Mouse (Mus musculus) intestine, embryonic 14.5 days (tissue): ENCODE data around the gene Rchy1. TPM values are rescaled to one million over a fixed set of nuclear protein-coding genes. Genes with fewer than 3 reads are reported as not detected.
"Not testable (repeated sequence)": the region's sequence is repeated elsewhere in the genome, so short reads cannot be mapped to it uniquely, and the experiment has no call there.

Experiments
- ATAC-seq: fragments of 200-750 bp; cut with Nextera tagmentation; replicated peaks from 2 replicates; pipeline ENCODE4 v1.8.0; 2017; ENCODE audit warnings: low read depth, moderate number of reproducible peaks, moderate TSS enrichment, moderate library complexity; ENCODE audit not compliant: low FRiP score, low TSS enrichment
- DNase-seq: peaks from one replicate; pipeline ENCODE4 v3.0.0-alpha.2; 2018; ENCODE audit warnings: low spot score
- H3K27ac ChIP-seq: fragments of 300-500 bp; sonication (generic); 2 replicates; pipeline ENCODE4 v1.5.1; 2014; ENCODE audit warnings: low read depth, mild to moderate bottlenecking, control low read depth
- H3K27me3 ChIP-seq: fragments of 300-500 bp; sonication (generic); replicated peaks from 2 replicates; pipeline ENCODE4 v1.6.1; 2014; ENCODE audit warnings: low read length, control low read depth; ENCODE audit not compliant: control insufficient read depth, insufficient read depth
- H3K36me3 ChIP-seq: fragments of 300-500 bp; sonication (generic); 2 replicates; pipeline ENCODE4 v1.6.1; 2014; ENCODE audit warnings: low read length, control low read depth; ENCODE audit not compliant: control insufficient read depth, insufficient read depth
- H3K4me1 ChIP-seq: fragments of 300-500 bp; sonication (generic); replicated peaks from 2 replicates; pipeline ENCODE4 v1.6.1; 2014; ENCODE audit warnings: low read length, control low read depth, mixed read lengths; ENCODE audit not compliant: control insufficient read depth, insufficient read depth
- H3K4me2 ChIP-seq: fragments of 300-500 bp; sonication (generic); 2 replicates; pipeline ENCODE4 v1.6.1; 2014; ENCODE audit warnings: low read length
- H3K4me3 ChIP-seq: fragments of 300-500 bp; sonication (generic); 2 replicates; pipeline ENCODE4 v1.5.1; 2014; ENCODE audit warnings: low read depth, low read length, control low read depth, mixed read lengths
- H3K9ac ChIP-seq: fragments of 300-500 bp; sonication (generic); 2 replicates; pipeline ENCODE4 v1.6.1; 2014; ENCODE audit warnings: mild to moderate bottlenecking, low read length
- H3K9me3 ChIP-seq: fragments of 300-500 bp; sonication (generic); 2 replicates; pipeline ENCODE4 v1.6.1; 2016; ENCODE audit warnings: low read length, control low read depth; ENCODE audit not compliant: control insufficient read depth
- WGBS: fragments of 180-500 bp; shearing (Covaris S2); extraction: QIAGEN DNeasy Blood & Tissue Kit; methylation state at CpG from one replicate; pipeline ENCODE4 v1.1.7; 2014; 5-methylcytosine and 5-hydroxymethylcytosine counted together
- polyA plus RNA-seq: library from polyadenylated mRNA; unstranded; fragments of >200 nt; fragmentation: Nextera tagmentation; extraction: Ambion mirVana; gene quantifications from 2 replicates; pipeline ENCODE4 v1.2.1, GENCODE M21; 2014

Rchy1 gene
- polyA plus RNA-seq, 1 experiment from 2014 or later: 51.3 TPM

DNA sequence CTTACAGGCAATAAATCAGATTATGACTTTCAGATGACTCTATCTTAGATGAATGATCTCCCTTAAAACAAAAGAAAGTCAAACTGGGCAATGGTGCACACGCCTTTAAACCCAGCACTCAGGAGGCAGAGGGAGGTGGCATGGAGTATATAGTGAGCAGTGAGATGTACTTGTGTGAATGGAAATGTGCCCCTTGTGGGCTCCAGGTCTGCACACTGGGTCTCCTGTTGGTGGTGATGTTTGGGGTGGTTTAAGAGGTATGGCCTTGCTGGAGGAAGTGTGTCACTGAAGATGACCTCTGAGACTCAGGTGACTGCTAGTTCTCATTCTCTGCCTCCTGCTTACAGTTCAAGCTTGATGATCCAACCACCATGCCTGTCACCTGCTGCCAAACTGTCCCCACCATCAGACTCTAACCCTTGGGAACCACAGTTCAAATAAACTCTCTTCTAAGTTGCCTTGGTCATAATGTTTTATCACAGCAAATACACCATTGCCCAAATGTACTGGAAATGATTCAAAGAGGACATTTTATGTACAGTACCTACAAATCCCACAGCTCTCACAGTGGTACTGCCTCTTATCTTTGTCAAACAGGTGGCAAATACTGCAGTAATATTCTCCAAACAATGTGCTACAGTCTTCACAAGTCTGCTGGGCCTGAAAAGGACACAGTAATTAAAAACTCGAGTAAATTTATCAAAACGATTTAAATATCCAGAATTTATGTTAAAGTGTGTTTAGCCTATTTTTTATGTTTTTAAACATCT is 5.7 kb downstream of the Rchy1 start:
- H3K9me3 ChIP-seq: no peaks in the 10 kb centered on the region
- DNase-seq (no peak), ATAC-seq (no peak)
- H3K9ac ChIP-seq: no peak overlapping the region
- peaks cover 15% of the 10 kb centered on the region for H3K4me1 ChIP-seq
- peaks cover 57% of the 10 kb centered on the region for H3K36me3 ChIP-seq
- WGBS: 85% methylated on average over 3 of the region's 3 CpGs
- no peak overlapping the region for H3K27ac ChIP-seq
- H3K27me3 ChIP-seq: no peaks in the 10 kb centered on the region
- H3K4me3 ChIP-seq: no peak overlapping the region
- H3K4me2 ChIP-seq: no peak overlapping the region

DNA sequence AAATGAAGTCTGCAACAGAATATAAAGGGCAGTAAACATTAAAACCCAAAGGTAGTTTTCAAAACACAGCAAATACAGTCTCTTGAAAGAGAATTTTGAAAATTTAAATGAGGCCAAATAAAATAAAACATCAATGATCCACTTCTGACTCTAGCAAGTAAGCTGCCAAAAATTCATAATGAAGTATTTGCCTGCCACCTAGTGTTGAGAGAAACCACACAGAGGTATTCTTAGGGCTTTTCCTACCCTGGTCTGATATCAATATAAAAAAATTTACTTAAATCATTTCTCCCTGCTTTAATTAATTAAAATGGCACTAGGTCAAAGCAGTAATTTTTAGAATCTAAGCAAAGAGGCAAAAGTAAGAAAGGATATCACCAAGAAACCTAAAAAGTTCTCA is 11.5 kb downstream of the Rchy1 start:
- no peak overlapping the region for H3K4me2 ChIP-seq
- no peaks in the 10 kb centered on the region for H3K4me1 ChIP-seq
- no peak for DNase-seq
- H3K9ac ChIP-seq: no peak overlapping the region
- no peak for ATAC-seq
- peaks cover 81% of the 10 kb centered on the region for H3K36me3 ChIP-seq
- no peak overlapping the region for H3K27ac ChIP-seq
- H3K27me3 ChIP-seq: no peaks in the 10 kb centered on the region
- H3K4me3 ChIP-seq: no peak overlapping the region
- no peaks in the 10 kb centered on the region for H3K9me3 ChIP-seq

DNA sequence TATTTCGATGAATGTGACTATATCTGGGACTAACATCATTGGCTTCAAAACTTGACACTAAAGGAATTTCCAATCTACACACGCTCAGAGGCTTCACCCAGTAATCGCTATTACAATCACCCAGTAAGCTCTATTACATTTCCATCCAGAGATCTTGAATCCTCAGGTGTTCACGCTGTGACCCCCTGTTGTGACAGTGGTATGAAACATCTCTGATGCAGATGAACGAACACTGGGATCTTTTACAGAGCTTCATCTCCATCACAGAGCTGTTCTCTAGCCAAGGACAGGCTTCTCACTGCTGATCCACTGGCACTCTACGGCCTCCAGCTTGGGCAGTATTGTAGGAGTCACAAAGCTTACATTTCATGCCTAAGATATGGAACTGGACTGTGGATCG is 13.4 kb downstream of the Rchy1 start:
- no peak overlapping the region for H3K9ac ChIP-seq
- no peak for ATAC-seq
- H3K4me3 ChIP-seq: no peak overlapping the region
- H3K36me3 ChIP-seq: peaks cover 72% of the 10 kb centered on the region
- H3K27ac ChIP-seq: no peak overlapping the region
- no peak for DNase-seq
- no peak overlapping the region for H3K4me2 ChIP-seq
- 95% methylated on average over 7 of the region's 7 CpGs for WGBS
- H3K27me3 ChIP-seq: no peaks in the 10 kb centered on the region
- H3K4me1 ChIP-seq: no peaks in the 10 kb centered on the region
- H3K9me3 ChIP-seq: no peaks in the 10 kb centered on the region

DNA sequence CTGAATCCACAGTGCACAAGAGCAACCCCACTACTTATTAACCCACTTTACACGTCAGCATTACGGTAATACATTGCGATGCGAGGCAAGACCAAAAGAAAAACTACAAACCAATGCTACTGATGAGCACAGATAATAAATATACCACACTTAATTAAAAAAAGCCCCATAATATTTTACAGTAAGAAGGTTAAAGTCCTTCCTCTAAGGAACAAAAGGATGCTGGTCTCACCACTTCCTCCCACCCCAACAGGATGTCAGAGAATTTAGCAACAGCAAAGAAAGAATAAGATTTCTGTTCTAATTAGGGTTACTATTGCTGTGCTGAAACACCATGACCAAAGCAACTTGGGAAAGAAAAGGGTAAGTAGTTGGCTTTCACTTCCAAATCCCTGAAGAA is 15.9 kb downstream of the Rchy1 start:
- Histone ChIP-seq H3K9ac (no peak overlapping the region), H3K27ac (no peak overlapping the region), H3K4me2 (no peak overlapping the region), H3K36me3 (peaks cover 49% of the 10 kb centered on the region), H3K9me3 (no peaks in the 10 kb centered on the region), H3K4me1 (no peaks in the 10 kb centered on the region), H3K4me3 (no peak overlapping the region), H3K27me3 (no peaks in the 10 kb centered on the region)
- ATAC-seq (no peak), DNase-seq (no peak)
- 98% methylated on average over 4 of the region's 4 CpGs for WGBS

DNA sequence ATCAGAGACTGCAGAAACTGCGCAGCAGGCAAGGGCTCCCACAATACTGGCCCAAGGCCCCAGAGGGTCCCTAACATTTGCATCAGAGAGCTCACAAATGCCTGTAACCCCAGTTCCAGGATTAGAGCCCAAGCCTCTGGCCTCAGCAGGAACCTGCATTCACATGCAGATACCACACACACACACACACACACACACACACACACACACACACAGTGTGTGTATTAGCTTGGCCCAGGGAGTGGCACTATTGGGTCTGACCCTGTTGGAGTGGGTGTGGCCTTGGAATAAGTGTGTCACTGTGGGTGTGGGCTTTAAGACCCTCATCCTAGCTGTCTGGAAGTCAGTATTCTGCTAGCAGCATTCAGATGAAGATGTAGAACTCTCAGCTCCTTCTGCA is 17.3 kb downstream of the Rchy1 start:
- peaks cover 36% of the 10 kb centered on the region for H3K36me3 ChIP-seq
- H3K27ac ChIP-seq, ATAC-seq, DNase-seq, H3K9ac ChIP-seq, H3K4me2 ChIP-seq, H3K4me3 ChIP-seq, H3K9me3 ChIP-seq, H3K27me3 ChIP-seq, H3K4me1 ChIP-seq: not testable (repeated sequence)
- WGBS: 88% methylated on average over 1 of the region's 1 CpGs

DNA sequence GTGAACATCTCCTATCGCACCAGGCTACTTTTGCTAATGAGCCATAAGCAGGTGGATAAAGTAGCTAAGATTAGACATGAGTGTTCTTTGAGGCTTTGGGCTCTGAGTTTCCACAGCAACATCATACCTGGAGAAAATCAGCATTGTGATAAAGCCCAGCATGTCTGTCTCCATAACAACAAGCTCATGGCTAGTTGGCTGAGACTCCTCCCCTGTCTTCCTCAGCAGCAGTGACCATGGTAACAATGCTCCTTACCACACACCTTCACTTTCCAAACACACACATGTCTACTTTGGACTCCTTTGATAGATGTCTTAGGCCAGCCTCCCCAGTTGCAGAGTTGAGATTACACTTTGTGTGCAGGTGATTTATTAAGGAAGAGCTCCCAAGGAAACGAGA is 49.6 kb downstream of the Rchy1 start:
- Histone ChIP-seq H3K4me3 (no peak overlapping the region), H3K4me1 (no peaks in the 10 kb centered on the region), H3K4me2 (no peak overlapping the region), H3K9ac (no peak overlapping the region), H3K9me3 (no peaks in the 10 kb centered on the region), H3K27ac (no peak overlapping the region), H3K27me3 (no peaks in the 10 kb centered on the region), H3K36me3 (no peaks in the 10 kb centered on the region)
- whole genome bisulfite sequencing: 62% methylated on average over 2 of the region's 2 CpGs
- DNase-seq (no peak), ATAC-seq (no peak)

DNA sequence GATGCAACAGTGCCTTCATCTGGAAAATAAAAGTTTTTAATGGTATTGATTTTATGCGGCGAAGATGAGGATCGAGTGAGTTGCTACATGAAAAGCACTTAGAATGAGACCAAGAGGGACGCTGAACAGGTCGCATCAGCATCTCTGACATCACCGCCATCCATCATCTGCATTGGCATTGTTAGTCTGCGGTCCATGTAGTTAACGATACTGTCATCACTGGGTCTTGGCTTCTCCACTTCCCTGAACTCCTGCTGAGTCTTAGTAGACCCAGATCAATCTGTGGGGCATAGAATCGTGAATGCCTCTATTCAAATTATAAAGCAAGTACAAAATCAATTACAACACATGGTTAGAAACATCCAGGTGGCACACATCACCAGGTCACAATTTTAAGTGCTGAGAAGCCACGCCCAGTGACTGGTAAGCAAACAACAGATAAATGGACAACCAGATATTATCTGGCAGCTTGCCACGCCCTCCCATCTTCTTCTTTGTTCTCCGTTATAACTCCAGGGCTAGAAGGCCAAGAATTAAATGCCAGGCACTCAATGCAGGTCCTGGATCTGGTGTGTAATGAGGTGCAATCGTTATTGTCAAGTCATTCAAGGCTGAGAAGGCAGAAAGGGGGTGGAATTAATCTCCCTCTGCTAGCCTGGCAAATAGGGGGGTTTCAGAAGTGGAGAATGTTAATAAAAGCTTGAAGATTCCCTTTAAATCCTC is 51.3 kb downstream of the Rchy1 start:
- Histone ChIP-seq H3K36me3 (no peaks in the 10 kb centered on the region), H3K4me1 (no peaks in the 10 kb centered on the region), H3K4me3 (no peak overlapping the region), H3K27ac (no peak overlapping the region), H3K9ac (no peak overlapping the region), H3K4me2 (no peak overlapping the region), H3K9me3 (no peaks in the 10 kb centered on the region), H3K27me3 (no peaks in the 10 kb centered on the region)
- no peak for ATAC-seq
- 79% methylated on average over 13 of the region's 13 CpGs for WGBS
- DNase-seq: no peak

DNA sequence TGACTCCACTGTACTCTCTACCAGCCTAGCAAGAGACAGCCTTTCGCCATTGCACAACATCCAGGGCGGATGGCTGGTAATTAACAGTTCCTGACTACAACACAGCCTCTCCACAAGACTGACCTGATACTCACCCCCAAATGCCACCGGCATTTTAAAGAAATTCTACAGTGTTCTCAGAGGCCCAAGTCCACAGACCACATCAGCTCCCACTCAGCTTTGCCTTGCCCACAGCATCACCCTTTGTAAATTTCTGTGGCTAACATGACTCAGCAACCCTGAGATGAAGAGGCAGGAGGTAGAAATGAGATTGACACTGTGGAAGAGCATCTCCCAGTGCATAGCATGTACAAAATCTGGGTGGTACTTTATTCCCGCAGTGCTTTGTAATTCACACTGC is 52.3 kb downstream of the Rchy1 start:
- Histone ChIP-seq H3K36me3 (no peaks in the 10 kb centered on the region), H3K4me2 (no peak overlapping the region), H3K9me3 (no peaks in the 10 kb centered on the region), H3K27ac (no peak overlapping the region), H3K4me1 (no peaks in the 10 kb centered on the region), H3K27me3 (no peaks in the 10 kb centered on the region), H3K4me3 (no peak overlapping the region), H3K9ac (no peak overlapping the region)
- DNase-seq (no peak), ATAC-seq (no peak)
- 91% methylated on average over 4 of the region's 4 CpGs for WGBS
